Mouse (Mus musculus): ENCODE results near the gene Ankrd53.

GRCm38 (mm10) chr6:83744126-83744525, 18.3 kb upstream of the Ankrd53 start:
- TF ChIP-seq CTCF (IDR thresholded peaks at IDR 0.05; ENCODE audit: low read depth) (no peak), EP300 (IDR thresholded peaks at IDR 0.05; ENCODE audit: low read depth) (no peak)
